Mouse (Mus musculus): ENCODE data around the gene Unc5a. TPM values are rescaled to one million over a fixed set of nuclear protein-coding genes. Genes with fewer than 3 reads are reported as not detected.
A peak's percentile ranks its signal among the peaks of the same experiment; 100 is the strongest.

Gene Unc5a
- polyA plus RNA-seq, 1 experiment from 2014 or later = 0.97 TPM

DNA sequence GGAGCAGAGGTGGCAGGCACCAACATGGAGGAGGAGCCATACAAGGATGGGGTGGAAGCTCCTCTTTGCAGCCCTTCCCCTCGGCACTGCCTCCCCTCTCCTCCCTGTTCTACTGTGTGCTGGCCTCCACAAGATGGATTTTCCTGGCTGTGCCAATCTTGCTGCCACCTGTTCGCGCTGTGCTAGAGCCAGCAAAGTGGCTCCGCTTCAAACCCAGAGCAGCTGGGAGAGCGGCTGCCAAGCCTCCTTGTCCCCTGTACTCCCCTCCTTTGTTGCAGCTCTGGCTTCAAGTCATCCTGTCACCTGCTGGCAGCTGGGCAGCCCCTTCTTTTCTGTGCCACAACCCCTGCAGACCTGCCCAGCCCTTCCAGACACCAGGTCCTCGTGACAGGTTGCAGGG, 13.0 kb upstream of the Unc5a start:
- WGBS (ENCODE audit: insufficient replicate concordance) = 52% methylated on average over 6 of the region's 6 CpGs
- no peak overlapping the region for H3K27ac ChIP-seq
- H3K27me3 ChIP-seq (replicated peaks) = peaks cover 38% of the 10 kb centered on the region; the same call in 1 of the 2 replicates
- H3K4me3 ChIP-seq = no peak overlapping the region
- no peak overlapping the region for H3K4me2 ChIP-seq
- no peak for ATAC-seq
- no peaks in the 10 kb centered on the region for H3K9me3 ChIP-seq (replicated peaks)
- no peaks in the 10 kb centered on the region for H3K4me1 ChIP-seq
- no peak overlapping the region for H3K9ac ChIP-seq
- no peaks in the 10 kb centered on the region for H3K36me3 ChIP-seq

DNA sequence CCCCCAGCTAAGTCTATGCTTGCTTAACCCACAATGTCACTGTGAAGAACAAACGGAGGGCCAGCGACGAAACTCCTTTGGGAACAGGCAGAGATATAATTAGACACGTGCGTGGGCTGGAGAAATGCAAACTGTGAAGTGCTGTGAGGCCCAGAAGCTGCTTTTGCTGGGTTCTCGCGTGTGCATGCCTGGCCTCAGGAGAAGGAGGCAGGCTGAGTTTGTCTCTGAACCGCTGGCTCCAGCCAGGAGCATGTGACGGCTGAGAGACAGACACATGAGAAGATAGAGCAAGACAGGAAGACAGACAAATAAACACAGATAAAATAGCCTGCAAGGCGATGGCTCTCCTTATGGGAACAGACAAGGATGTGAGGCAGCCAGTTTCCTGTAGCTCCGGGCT, 11.3 kb upstream of the Unc5a start:
- no peak for ATAC-seq
- WGBS (ENCODE audit: insufficient replicate concordance) = 36% methylated on average over 11 of the region's 11 CpGs
- no peaks in the 10 kb centered on the region for H3K36me3 ChIP-seq
- H3K27ac ChIP-seq = no peak overlapping the region
- no peaks in the 10 kb centered on the region for H3K9me3 ChIP-seq (replicated peaks)
- no peak overlapping the region for H3K4me2 ChIP-seq
- no peaks in the 10 kb centered on the region for H3K4me1 ChIP-seq
- H3K4me3 ChIP-seq = no peak overlapping the region
- no peak overlapping the region for H3K9ac ChIP-seq
- peaks cover 47% of the 10 kb centered on the region for H3K27me3 ChIP-seq (replicated peaks)

DNA sequence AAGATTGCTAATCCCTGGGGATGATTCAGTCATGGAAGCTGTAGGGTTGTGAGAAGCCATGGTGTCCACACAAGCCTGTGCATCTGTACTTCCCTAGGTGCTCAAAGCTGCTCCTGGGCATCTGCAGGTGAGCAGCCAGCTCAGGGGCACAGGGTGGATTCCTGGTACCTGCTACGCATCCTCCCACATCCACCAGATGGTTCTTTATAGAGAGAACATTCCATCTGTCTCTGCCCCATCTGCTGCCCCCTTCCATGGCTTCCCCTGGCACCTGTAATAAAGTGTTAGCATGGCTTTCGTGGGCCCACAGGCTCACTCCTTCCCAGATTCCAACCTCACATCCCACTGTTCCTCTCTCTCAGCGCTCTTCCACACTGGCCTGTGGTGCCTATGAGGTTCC, 10.7 kb upstream of the Unc5a start:
- H3K9me3 ChIP-seq (replicated peaks) = no peaks in the 10 kb centered on the region
- H3K4me2 ChIP-seq = no peak overlapping the region
- H3K27ac ChIP-seq = no peak overlapping the region
- WGBS (ENCODE audit: insufficient replicate concordance) = 53% methylated on average over 3 of the region's 3 CpGs
- H3K4me1 ChIP-seq = no peaks in the 10 kb centered on the region
- no peaks in the 10 kb centered on the region for H3K36me3 ChIP-seq
- peaks cover 48% of the 10 kb centered on the region for H3K27me3 ChIP-seq (replicated peaks)
- H3K4me3 ChIP-seq = no peak overlapping the region
- ATAC-seq = no peak
- no peak overlapping the region for H3K9ac ChIP-seq

DNA sequence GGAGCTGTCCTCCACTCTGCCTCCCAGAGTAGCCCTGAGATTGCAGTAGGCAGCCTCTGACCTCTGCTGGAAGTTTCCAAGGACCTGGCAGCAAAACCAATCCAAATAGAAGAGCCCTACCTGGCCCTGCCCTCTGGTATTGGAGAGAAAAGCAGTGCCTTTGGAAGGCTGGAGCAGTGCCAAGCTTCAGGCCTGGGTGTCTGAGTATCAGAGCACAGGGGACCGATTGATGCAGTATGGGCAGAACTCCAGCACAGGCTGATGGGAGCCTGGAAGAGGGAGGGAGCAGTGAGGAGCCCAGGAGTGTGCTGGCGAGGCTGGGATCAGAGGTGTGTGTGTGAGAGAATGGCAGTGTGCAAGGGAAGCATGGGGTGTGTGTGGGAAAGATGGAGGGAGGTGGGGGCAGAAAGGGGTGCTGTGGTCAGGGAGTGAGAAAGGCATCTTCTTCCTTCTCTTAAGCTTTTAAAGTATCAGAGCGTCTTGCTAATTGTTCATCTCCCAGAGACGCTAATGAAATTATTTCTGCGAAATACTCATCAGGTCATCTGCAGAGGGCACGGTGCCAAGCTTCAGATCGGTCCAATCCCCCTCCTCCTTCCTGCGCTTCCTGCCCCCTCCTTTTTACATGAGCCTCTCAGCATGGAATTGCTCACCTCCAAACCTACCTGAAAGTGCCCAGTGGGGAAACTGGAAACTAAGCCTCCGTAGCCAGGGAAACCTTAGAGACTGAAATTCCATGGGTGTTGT, 4.6 kb upstream of the Unc5a start:
- Histone ChIP-seq H3K4me1 (0 out of 2 replicates have a peak, but pooled peaks cover 6% of the 10 kb centered on the region), H3K9me3 (replicated peaks) (no peaks in the 10 kb centered on the region), H3K36me3 (no peaks in the 10 kb centered on the region), H3K27ac (no peak overlapping the region), H3K4me3 (no peak overlapping the region), H3K4me2 (no peak overlapping the region), H3K27me3 (replicated peaks) (peaks cover 83% of the 10 kb centered on the region), H3K9ac (no peak overlapping the region)
- WGBS (ENCODE audit: insufficient replicate concordance) = 45% methylated on average over 9 of the region's 9 CpGs
- no peak for ATAC-seq

DNA sequence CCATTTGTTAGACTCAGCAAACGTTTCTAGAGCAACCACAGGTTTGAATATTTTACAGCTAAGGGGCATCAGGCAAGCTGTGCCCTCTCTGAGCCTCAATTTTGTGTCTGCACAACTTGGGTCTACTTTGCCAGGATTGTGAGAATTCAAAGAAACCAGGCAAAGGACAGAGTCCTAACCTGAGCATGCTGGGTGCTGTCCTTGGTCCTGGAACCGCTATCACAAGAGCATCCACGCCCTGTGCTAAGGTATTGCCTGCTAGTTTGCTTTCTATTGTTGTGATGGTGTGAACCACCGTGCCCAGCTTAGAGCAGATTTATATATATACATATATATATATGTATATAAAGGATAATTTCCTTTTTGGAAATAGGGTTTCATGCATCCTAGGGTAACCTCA, 3.9 kb upstream of the Unc5a start:
- no peak for ATAC-seq
- H3K4me3 ChIP-seq = no peak overlapping the region
- no peak overlapping the region for H3K9ac ChIP-seq
- H3K9me3 ChIP-seq (replicated peaks) = no peaks in the 10 kb centered on the region
- H3K4me2 ChIP-seq = no peak overlapping the region
- 0 out of 2 replicates have a peak, but pooled peaks cover 13% of the 10 kb centered on the region for H3K4me1 ChIP-seq
- H3K36me3 ChIP-seq = no peaks in the 10 kb centered on the region
- WGBS (ENCODE audit: insufficient replicate concordance) = 10% methylated on average over 4 of the region's 4 CpGs
- H3K27ac ChIP-seq = no peak overlapping the region
- H3K27me3 ChIP-seq (replicated peaks) = peaks cover 83% of the 10 kb centered on the region

DNA sequence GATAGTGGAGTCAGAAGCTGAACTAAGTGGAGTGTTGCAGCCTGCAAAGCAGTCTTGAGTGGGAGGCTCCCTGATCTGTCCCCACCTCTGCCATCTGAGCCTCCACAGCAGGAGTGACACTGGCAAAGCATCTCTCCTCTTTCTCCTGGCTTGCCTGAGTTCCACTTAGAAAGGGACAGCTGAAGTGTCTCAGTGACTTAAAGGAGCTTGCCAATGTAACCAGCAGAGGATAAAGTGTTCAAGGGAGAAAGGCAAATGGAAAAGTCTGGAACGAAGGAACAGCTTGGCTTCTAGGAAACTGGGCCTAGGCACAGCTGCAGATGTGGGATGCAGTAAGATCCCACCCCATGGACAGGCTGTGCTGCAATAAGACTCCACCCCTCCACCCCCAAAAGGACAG, 2.8 kb upstream of the Unc5a start:
- no peak for ATAC-seq
- Histone ChIP-seq H3K9ac (no peak overlapping the region), H3K27me3 (replicated peaks) (peaks cover 92% of the 10 kb centered on the region), H3K36me3 (no peaks in the 10 kb centered on the region), H3K4me2 (no peak overlapping the region), H3K27ac (no peak overlapping the region), H3K9me3 (replicated peaks) (no peaks in the 10 kb centered on the region), H3K4me3 (no peak overlapping the region), H3K4me1 (0 out of 2 replicates have a peak, but pooled peaks cover 13% of the 10 kb centered on the region)
- 74% methylated on average over 1 of the region's 1 CpGs for WGBS (ENCODE audit: insufficient replicate concordance)

DNA sequence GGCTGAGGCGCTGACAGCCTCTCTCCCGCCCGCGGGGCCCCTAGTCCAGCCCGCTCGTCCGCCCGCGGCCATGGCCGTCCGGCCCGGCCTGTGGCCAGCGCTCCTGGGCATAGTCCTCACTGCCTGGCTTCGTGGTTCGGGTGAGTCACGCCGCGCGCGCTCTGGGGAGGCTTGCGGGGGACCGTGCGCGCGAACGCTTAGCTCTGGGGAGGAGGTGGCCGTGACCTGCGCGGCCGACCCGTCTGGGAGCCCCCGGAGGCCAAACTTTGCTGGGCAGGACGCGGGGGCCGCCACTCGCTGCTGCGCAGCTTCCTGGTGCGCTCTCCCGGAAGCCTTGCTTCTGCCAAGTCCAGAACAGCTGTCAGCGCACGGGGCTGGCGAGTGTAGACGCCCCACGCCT, 381 bp downstream of the Unc5a start:
- H3K27ac ChIP-seq = no peak overlapping the region
- H3K9ac ChIP-seq = peak overlapping the region; percentile 50
- no peaks in the 10 kb centered on the region for H3K36me3 ChIP-seq
- H3K4me2 ChIP-seq = peak overlapping the region; percentile 74
- H3K27me3 ChIP-seq (replicated peaks) = peaks cover 99% of the 10 kb centered on the region
- no peaks in the 10 kb centered on the region for H3K9me3 ChIP-seq (replicated peaks)
- no peak for ATAC-seq
- WGBS (ENCODE audit: insufficient replicate concordance) = under 1% methylated on average over 44 of the region's 44 CpGs
- H3K4me1 ChIP-seq = 0 out of 2 replicates have a peak, but pooled peaks cover 13% of the 10 kb centered on the region
- peak overlapping the region; percentile 53 for H3K4me3 ChIP-seq

DNA sequence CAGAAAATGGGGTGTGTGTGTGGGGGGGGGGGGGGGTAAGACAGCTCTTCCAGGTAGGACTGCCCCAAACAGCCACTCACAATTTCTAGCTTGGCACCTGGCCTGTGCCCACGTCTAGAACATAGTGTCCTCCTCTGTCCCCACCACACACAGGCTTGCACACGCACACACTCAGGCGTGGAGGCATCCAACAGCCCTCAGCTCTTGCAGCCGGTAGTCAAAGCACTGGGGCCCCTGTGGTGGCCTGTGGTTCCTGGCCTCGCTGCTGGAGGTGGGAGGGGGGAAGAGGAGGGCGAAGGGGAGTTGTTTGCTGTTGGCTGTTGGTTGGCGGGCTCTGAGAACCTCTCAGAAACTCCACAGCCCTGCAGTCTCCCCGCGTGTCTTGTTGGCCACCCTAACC, 920 bp downstream of the Unc5a start:
- Histone ChIP-seq H3K4me3 (peak overlapping the region; percentile 53), H3K4me2 (peak overlapping the region; percentile 74), H3K27me3 (replicated peaks) (peaks cover 99% of the 10 kb centered on the region)

DNA sequence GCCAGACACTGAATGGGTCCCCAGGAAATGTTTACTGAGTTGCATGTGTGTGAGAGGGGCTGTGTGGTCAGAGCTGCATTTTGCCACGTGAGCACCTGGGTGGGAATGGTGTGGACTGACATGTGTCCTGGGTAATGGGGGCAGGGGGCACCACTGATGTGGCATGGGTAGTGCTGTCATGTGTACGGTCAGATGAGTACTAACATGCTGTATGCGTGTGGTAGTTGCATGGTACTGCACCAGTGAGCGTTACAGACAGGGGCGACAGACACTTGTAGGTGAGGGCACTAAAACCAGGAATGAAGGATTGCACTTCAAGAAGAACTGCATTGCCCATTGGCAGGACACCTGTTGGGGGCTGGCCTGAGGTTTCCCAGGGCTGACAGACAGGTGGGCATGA, 2.0 kb downstream of the Unc5a start:
- no peak overlapping the region for H3K27ac ChIP-seq
- H3K9ac ChIP-seq = no peak overlapping the region
- H3K36me3 ChIP-seq = no peaks in the 10 kb centered on the region
- H3K4me3 ChIP-seq = no peak overlapping the region
- ATAC-seq = no peak
- H3K4me1 ChIP-seq = 0 out of 2 replicates have a peak, but pooled peaks cover 19% of the 10 kb centered on the region
- H3K27me3 ChIP-seq (replicated peaks) = peaks cover 100% of the 10 kb centered on the region
- no peak overlapping the region for H3K4me2 ChIP-seq
- WGBS (ENCODE audit: insufficient replicate concordance) = 48% methylated on average over 5 of the region's 5 CpGs
- no peaks in the 10 kb centered on the region for H3K9me3 ChIP-seq (replicated peaks)

More for the DNA sequence above, 920 bp downstream of the Unc5a start:
- Histone ChIP-seq H3K9ac (no peak overlapping the region), H3K4me1 (0 out of 2 replicates have a peak, but pooled peaks cover 13% of the 10 kb centered on the region), H3K9me3 (replicated peaks) (no peaks in the 10 kb centered on the region), H3K27ac (no peak overlapping the region), H3K36me3 (no peaks in the 10 kb centered on the region)
- 3% methylated on average over 8 of the region's 9 CpGs for WGBS (ENCODE audit: insufficient replicate concordance)
- no peak for ATAC-seq

DNA sequence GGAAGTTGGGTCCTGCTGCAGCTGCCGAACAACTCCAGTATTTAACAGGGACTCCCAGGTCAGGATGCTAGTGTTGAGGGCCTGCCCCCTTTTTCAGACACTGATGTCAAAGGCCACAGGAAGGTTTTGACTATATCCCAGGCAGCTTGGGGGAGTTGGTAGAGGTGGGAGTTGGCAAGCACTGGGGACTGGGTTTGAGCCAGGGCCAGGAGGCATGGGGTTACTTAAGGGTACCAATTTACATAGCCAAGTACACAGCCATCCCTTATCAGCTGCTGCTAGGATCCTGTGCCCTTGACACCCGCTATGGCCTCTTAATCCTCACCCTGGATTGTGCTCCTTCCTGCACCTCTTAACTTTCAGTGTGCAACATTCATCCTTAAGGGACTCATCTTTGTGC, 5.5 kb downstream of the Unc5a start:
- 33% methylated on average over 2 of the region's 2 CpGs for WGBS (ENCODE audit: insufficient replicate concordance)
- Histone ChIP-seq H3K4me2 (no peak overlapping the region), H3K27me3 (replicated peaks) (peaks cover 98% of the 10 kb centered on the region), H3K36me3 (no peaks in the 10 kb centered on the region), H3K27ac (no peak overlapping the region), H3K4me1 (0 out of 2 replicates have a peak, but pooled peaks cover 15% of the 10 kb centered on the region), H3K9me3 (replicated peaks) (no peaks in the 10 kb centered on the region), H3K9ac (no peak overlapping the region), H3K4me3 (no peak overlapping the region)
- ATAC-seq = no peak

DNA sequence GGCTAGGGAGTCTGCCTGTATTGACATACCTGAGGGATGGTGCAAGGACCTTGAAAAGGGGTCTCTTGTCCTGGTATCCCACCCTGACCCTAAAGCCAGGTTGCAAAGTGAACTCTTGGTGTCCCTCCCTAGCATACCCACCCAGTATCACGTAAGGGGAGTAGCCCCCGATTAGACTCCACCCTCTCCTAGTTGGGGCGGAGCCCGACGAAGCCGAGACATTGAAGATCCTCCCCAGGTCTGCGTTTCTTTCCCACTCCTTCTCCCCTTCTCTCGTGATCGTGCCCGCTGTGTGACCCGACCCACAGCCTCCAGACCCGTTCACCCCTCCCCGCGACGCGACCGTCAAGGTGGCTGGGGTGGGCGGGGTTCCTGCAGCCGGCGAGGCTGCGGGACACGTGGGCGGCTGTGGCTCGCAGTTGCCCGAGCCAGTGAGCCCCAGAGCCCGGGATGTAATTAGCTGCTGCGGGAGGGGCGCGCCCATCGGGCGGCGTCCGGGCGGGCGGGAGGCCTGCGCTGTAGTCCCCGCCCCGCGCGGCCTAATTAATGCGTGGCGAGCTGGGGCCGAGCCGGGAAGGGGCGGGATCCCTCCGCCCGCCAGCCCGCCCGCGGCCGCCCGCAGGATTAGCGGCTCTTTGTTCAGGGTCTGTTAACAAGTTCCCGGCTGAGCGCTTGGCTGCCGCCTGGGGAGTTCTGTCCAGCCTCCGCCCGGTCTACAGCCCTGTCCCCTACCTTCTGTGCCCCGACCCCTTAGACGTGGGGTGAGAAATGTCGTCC, 6.7 kb downstream of the Unc5a start:
- WGBS (ENCODE audit: insufficient replicate concordance) = under 1% methylated on average over 60 of the region's 61 CpGs
- Histone ChIP-seq H3K27ac (no peak overlapping the region), H3K9ac (no peak overlapping the region)

DNA sequence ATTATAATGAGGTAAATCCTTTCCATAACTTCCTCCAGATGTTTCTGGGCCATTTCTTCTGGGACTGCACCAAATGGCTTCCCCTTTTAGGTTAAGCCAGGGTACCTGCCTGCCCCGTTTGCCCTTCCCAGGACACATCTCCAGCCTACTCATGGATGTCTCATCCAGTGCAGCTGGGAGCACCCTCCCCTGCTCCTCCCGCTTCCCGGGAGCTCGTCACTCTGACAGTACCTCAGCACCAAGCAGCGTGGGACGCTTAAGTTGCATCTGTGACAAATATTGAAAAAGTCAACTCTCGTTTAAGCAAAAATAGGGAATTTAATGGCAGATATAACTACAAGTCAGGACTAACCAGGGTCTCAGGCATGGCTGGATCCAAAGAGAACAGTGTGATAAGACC, 8.1 kb downstream of the Unc5a start:
- Histone ChIP-seq H3K4me1 (0 out of 2 replicates have a peak, but pooled peaks cover 9% of the 10 kb centered on the region), H3K9ac (no peak overlapping the region), H3K27me3 (replicated peaks) (peaks cover 79% of the 10 kb centered on the region), H3K27ac (no peak overlapping the region), H3K4me3 (no peak overlapping the region), H3K36me3 (no peaks in the 10 kb centered on the region), H3K4me2 (no peak overlapping the region), H3K9me3 (replicated peaks) (no peaks in the 10 kb centered on the region)
- no peak for ATAC-seq
- WGBS (ENCODE audit: insufficient replicate concordance) = 42% methylated on average over 7 of the region's 7 CpGs

More for the DNA sequence above, 6.7 kb downstream of the Unc5a start:
- Histone ChIP-seq H3K9me3 (replicated peaks) (no peaks in the 10 kb centered on the region), H3K27me3 (replicated peaks) (peaks cover 93% of the 10 kb centered on the region), H3K4me1 (0 out of 2 replicates have a peak, but pooled peaks cover 9% of the 10 kb centered on the region), H3K4me3 (peak overlapping the region; percentile 47), H3K4me2 (peak overlapping the region; percentile 69), H3K36me3 (no peaks in the 10 kb centered on the region)
- no peak for ATAC-seq

Measured in liver, embryonic 12.5 days (tissue).